Mouse (Mus musculus) lung, adult 2 months (tissue): ENCODE data around the gene Slc25a21. TPM values are rescaled to one million over a fixed set of nuclear protein-coding genes. Genes with fewer than 3 reads are reported as not detected.
A peak's percentile ranks its signal among the peaks of the same experiment; 100 is the strongest.

ENCODE experiments used
- DNase-seq: peaks from one replicate; pipeline ENCODE4 v3.0.0; 2022
- H3K4me1 ChIP-seq: fragments of 200-500 bp; 2 replicates; pipeline ENCODE4 v1.6.1; 2011; ENCODE audit warnings: low read length; ENCODE audit not compliant: control insufficient read depth, insufficient read depth
- H3K4me3 ChIP-seq: fragments of 200-500 bp; replicated peaks from 2 replicates; pipeline ENCODE3; 2011; ENCODE audit warnings: low read depth, mild to moderate bottlenecking, control low read depth, low read length; ENCODE audit errors: extremely low read depth
- CTCF ChIP-seq: fragments of 200-500 bp; IDR thresholded peaks from 2 replicates; pipeline ENCODE4 v1.5.1; 2011; ENCODE audit warnings: mild to moderate bottlenecking, low read length, control low read depth; ENCODE audit not compliant: insufficient read depth
- POLR2A ChIP-seq: fragments of 200-500 bp; IDR thresholded peaks from 2 replicates; pipeline ENCODE4 v1.6.1; 2011; ENCODE audit warnings: low read depth, mild to moderate bottlenecking, control low read depth, low read length, borderline replicate concordance; ENCODE audit errors: extremely low read depth
- WGBS: fragments of 180-500 bp; shearing (Covaris S2); methylation state at CpG from one replicate; pipeline ENCODE4 v1.1.7; 2018; 5-methylcytosine and 5-hydroxymethylcytosine counted together
- polyA plus RNA-seq: library from polyadenylated mRNA; depleted of rRNA; stranded (reverse); fragments of >200 nt; gene quantifications from 2 replicates; pipeline ENCODE4 v1.2.3, GENCODE M21; 2012; rRNA removed

The Slc25a21 gene
- polyA plus RNA-seq, 1 experiment = 0.04 TPM

DNA sequence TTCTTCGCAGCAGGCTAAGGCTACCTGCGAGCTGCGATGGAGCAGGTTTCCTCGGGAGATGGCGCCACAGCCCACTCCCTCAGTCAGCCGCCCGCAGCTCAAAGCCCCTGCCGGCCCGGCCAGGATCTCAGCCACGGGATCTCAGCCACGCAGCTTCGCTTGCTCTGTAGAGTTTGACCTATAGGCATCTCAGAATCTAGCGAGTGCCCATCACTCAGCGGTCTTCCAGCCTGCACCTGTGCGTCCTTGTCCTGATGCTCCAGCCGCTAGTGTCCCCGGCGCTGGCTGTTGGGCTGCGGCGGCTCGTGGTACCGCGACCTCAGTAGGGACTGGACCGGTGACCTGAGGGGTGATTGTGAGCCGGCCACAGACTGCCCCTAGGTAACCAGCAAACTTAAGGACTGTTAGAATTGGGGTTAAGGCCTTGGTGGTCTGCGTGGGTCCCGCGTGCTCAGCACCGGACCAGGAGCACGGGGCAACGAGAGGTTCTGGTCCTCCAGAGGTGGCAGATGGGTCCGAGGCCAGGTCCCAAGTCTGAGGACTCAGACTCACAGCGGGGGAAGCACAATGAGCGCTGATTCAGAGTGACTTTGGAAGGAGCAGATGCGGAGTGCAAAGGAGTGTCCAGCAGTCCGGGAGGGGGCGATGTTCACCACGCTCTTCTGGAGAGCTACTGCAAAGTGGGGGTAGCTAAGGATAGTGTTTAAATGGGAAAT, 516.0 kb downstream of the Slc25a21 start:
- no peaks in the 10 kb centered on the region for H3K4me1 ChIP-seq
- no peak for DNase-seq
- WGBS = 3% methylated on average over 38 of the region's 38 CpGs
- H3K4me3 ChIP-seq = no peak overlapping the region
- TF ChIP-seq POLR2A = no peak
- TF ChIP-seq CTCF = peak; percentile 34; the same call in 1 of the 2 replicates

DNA sequence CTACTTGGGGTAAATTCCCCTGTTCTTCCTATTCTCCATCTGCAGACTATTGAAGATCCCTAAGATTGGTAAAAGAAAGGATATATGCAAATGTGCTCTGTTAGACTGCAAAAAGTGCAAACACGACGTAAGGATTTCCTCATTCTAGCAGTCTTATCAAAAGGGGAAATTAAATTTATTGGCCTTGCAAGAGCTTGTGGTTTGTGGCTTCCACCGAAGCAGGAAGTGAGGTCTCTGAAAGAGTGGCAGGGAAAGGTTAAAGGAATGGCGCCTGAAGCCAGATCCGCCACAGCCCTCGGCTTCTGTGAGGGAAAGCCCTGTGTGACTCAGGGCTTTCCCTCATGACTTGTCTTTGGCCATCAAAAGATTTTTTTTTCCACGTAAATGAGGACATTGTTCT, 519.7 kb downstream of the Slc25a21 start:
- TF ChIP-seq POLR2A = no peak
- TF ChIP-seq CTCF = no peak
- DNase-seq = no peak
- 49% methylated on average over 7 of the region's 7 CpGs for WGBS

DNA sequence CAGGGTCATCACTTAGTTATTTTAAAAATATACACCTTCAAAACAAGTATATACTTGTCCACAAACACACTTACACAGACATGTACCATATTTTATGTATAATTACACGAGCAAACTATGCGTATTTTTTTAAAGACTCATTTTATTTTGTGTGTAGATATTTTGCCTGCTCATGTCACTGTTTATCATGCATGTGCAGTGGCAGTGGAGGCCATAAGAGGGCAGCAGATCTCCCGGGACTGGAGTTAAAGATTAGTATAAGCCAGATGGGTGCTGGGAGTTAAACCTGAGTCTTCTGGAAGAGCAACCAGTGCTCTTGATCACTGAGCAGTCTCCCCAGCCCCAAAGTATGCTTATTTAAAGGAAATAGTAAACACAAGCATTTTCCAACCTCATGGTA, 522.5 kb downstream of the Slc25a21 start:
- no peak for TF ChIP-seq POLR2A
- TF ChIP-seq CTCF = peak; percentile 43; the same call in 1 of the 2 replicates
- H3K4me1 ChIP-seq = no peaks in the 10 kb centered on the region
- H3K4me3 ChIP-seq = no peak overlapping the region
- no peak for DNase-seq
- 24% methylated on average over 3 of the region's 3 CpGs for WGBS

More for the DNA sequence above, 519.7 kb downstream of the Slc25a21 start:
- Histone ChIP-seq H3K4me3 (no peak overlapping the region), H3K4me1 (no peaks in the 10 kb centered on the region)

DNA sequence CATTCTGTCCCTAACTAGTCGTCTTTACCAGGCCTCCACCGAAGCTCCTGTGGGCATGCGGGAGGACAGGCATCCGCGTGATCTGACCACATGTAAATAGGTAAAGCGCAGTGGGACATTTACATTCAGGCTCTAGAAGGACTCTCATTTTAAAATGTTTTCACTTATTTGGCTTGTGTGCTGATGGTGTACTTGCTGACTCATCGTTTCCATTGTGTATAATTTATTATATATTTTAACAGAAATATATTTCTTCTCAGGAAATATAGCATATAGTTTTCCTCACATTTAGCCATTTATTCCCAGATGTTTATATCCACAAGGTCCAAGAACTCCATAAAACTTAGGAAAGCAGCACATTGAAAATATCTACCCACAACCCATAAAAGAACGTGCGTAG, 526.5 kb downstream of the Slc25a21 start:
- WGBS = 93% methylated on average over 9 of the region's 9 CpGs

DNA sequence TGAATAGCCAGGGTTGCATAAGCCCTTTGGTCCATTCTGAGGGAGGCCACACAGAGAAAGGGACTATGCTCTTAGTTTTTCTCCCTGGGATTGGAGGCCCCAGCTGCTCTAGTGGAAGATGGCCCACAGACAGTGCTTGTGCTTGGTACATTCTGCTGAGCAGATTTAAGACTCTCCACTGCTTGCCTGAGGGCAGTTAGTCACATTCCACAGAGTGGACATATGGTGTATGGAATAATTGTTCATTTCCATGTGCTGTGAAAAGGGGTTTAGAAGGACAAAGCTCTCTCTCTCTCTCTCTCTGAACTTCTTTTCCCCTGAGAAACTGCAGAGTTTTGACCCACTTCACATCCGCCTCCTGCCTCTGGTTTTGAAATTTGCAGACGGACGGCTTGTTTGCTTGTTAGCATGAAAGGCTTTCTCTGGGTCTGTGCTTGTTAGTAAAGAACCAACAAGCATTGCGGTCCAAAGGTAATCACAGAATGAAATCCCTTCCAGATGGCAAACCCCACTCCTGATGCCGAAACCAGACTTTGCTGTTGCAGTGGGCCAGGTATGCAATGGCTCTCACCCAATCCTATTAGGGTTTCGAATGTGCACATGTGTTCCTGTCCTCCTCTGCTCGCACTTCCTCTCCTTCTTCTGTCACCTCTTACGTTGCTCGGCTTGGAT, 527.7 kb downstream of the Slc25a21 start:
- no peak for DNase-seq
- no peak overlapping the region for H3K4me3 ChIP-seq
- WGBS = 78% methylated on average over 9 of the region's 9 CpGs
- no peaks in the 10 kb centered on the region for H3K4me1 ChIP-seq
- TF ChIP-seq CTCF = no peak
- no peak for TF ChIP-seq POLR2A

More for the DNA sequence above, 526.5 kb downstream of the Slc25a21 start:
- no peaks in the 10 kb centered on the region for H3K4me1 ChIP-seq
- TF ChIP-seq POLR2A (no peak), CTCF (no peak)
- DNase-seq = no peak
- no peak overlapping the region for H3K4me3 ChIP-seq

Other genes with a start within 250 kb of the Slc25a21 start
- gene Prps1l3, start 32.9 kb upstream of the Slc25a21 start, polyA plus RNA-seq = 10.4 and 11.1 TPM in 2 replicates
- 1.6 and 1.9 TPM in 2 replicates for gene Mipol1, start 33.0 kb upstream of the Slc25a21 start, polyA plus RNA-seq